Mouse (Mus musculus): ENCODE measurements around the gene Slc38a8. TPM values are rescaled to one million over a fixed set of nuclear protein-coding genes. Genes with fewer than 3 reads are reported as not detected.
A peak's percentile ranks its signal among the peaks of the same experiment; 100 is the strongest.

Slc38a8 gene
- polyA plus RNA-seq, 1 experiment from 2014 or later: not detected

DNA sequence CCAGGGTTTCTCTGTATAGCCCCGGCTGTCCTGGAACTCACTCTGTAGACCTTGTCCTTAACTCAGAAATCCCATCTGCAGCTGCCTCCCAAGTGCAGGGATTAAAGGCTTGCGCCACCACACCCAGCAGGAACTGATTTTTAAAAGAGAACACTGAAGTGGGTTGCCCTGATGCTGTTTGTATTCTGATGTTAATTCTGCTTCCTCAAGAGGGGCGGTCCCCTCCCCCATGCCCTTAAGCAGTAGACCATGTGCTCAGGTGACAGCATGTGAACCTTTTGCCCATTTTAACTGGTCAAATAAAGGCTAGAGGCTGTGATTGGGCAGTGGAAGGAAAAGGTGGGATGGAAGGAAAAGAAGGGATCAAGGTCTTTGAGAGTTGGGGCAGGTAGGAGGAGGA, 14.3 kb upstream of the Slc38a8 start:
- no peak overlapping the region for H3K4me2 ChIP-seq
- no peaks in the 10 kb centered on the region for H3K27me3 ChIP-seq
- H3K4me3 ChIP-seq: no peak overlapping the region
- H3K36me3 ChIP-seq (ENCODE audit: poor library complexity, severe bottlenecking): peaks cover 99% of the 10 kb centered on the region
- H3K27ac ChIP-seq: no peak overlapping the region
- WGBS: 36% methylated on average over 3 of the region's 3 CpGs
- peaks cover 9% of the 10 kb centered on the region for H3K4me1 ChIP-seq
- no peaks in the 10 kb centered on the region for H3K9me3 ChIP-seq (replicated peaks)
- no peak overlapping the region; the same call in 1 of the 2 replicates for H3K9ac ChIP-seq
- no peak for ATAC-seq

DNA sequence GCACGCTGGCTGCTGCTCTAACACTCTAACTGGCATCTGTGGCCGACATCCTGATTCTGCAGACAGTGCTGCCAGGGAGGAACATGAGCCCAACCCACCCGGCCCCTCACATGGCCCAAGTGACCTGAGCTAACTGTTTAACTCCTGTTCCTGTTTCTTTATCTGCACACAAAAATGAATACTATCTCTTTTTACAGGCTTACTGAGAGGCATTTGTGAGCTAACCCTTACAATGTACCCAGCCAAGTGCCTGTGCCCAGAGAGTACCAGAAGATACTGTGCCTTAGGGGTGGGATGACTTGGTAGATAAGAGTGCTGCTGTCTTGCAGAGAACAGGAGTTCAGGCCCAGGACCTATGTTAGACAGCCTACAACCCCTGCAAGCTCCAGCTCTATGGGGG, 13.4 kb upstream of the Slc38a8 start:
- Histone ChIP-seq H3K36me3 (ENCODE audit: poor library complexity, severe bottlenecking) (peaks cover 99% of the 10 kb centered on the region), H3K4me2 (no peak overlapping the region), H3K27ac (no peak overlapping the region), H3K4me3 (no peak overlapping the region), H3K9ac (no peak overlapping the region), H3K4me1 (peaks cover 9% of the 10 kb centered on the region), H3K9me3 (replicated peaks) (no peaks in the 10 kb centered on the region), H3K27me3 (no peaks in the 10 kb centered on the region)
- WGBS: 89% methylated on average over 3 of the region's 3 CpGs
- ATAC-seq: no peak

- Histone ChIP-seq H3K9me3 (replicated peaks) (no peaks in the 10 kb centered on the region), H3K36me3 (ENCODE audit: poor library complexity, severe bottlenecking) (peaks cover 99% of the 10 kb centered on the region)
These were observed 11.9 kb upstream of the Slc38a8 start for GRCm38 (mm10) chr8:119513405-119513804.

GRCm38 (mm10) chr8:119511722-119512121, 10.2 kb upstream of the Slc38a8 start:
- Histone ChIP-seq H3K36me3 (ENCODE audit: poor library complexity, severe bottlenecking) (peaks cover 97% of the 10 kb centered on the region), H3K4me1 (peaks cover 9% of the 10 kb centered on the region), H3K27ac (no peak overlapping the region), H3K4me2 (no peak overlapping the region), H3K9me3 (replicated peaks) (no peaks in the 10 kb centered on the region), H3K9ac (no peak overlapping the region), H3K4me3 (no peak overlapping the region), H3K27me3 (no peaks in the 10 kb centered on the region)
- ATAC-seq: no peak
- 92% methylated on average over 7 of the region's 7 CpGs for WGBS

More at GRCm38 (mm10) chr8:119513405-119513804, 11.9 kb upstream of the Slc38a8 start:
- Histone ChIP-seq H3K27me3 (no peaks in the 10 kb centered on the region), H3K4me1 (peaks cover 9% of the 10 kb centered on the region), H3K4me2 (no peak overlapping the region), H3K27ac (no peak overlapping the region), H3K9ac (no peak overlapping the region), H3K4me3 (no peak overlapping the region)
- WGBS: 88% methylated on average over 4 of the region's 4 CpGs
- ATAC-seq: no peak

- no peaks in the 10 kb centered on the region for H3K9me3 ChIP-seq (replicated peaks)
- WGBS: 83% methylated on average over 9 of the region's 9 CpGs
- H3K9ac ChIP-seq: no peak overlapping the region
- no peak overlapping the region for H3K4me3 ChIP-seq
- H3K27ac ChIP-seq: no peak overlapping the region
- no peaks in the 10 kb centered on the region for H3K27me3 ChIP-seq
- peaks cover 3% of the 10 kb centered on the region for H3K4me1 ChIP-seq
- no peak for ATAC-seq
- peaks cover 96% of the 10 kb centered on the region for H3K36me3 ChIP-seq (ENCODE audit: poor library complexity, severe bottlenecking)
- H3K4me2 ChIP-seq: no peak overlapping the region
These were observed 9.0 kb upstream of the Slc38a8 start for GRCm38 (mm10) chr8:119510471-119510870.

- 86% methylated on average over 8 of the region's 8 CpGs for WGBS
These were observed 4.6 kb upstream of the Slc38a8 start for GRCm38 (mm10) chr8:119506106-119506505.

GRCm38 (mm10) chr8:119505488-119505887, 4.0 kb upstream of the Slc38a8 start:
- Histone ChIP-seq H3K4me2 (no peak overlapping the region), H3K4me1 (peaks cover 28% of the 10 kb centered on the region), H3K27me3 (peaks cover 2% of the 10 kb centered on the region; the same call in 1 of the 2 replicates), H3K9me3 (replicated peaks) (no peaks in the 10 kb centered on the region), H3K36me3 (ENCODE audit: poor library complexity, severe bottlenecking) (peaks cover 47% of the 10 kb centered on the region), H3K27ac (no peak overlapping the region; the same call in 1 of the 2 replicates), H3K4me3 (no peak overlapping the region), H3K9ac (no peak overlapping the region)
- WGBS: 18% methylated on average over 9 of the region's 9 CpGs
- no peak for ATAC-seq

More at GRCm38 (mm10) chr8:119506106-119506505, 4.6 kb upstream of the Slc38a8 start:
- no peak overlapping the region for H3K27ac ChIP-seq
- peaks cover 53% of the 10 kb centered on the region for H3K36me3 ChIP-seq (ENCODE audit: poor library complexity, severe bottlenecking)
- no peak overlapping the region for H3K4me2 ChIP-seq
- H3K4me1 ChIP-seq: peaks cover 28% of the 10 kb centered on the region
- H3K9me3 ChIP-seq (replicated peaks): no peaks in the 10 kb centered on the region
- no peak for ATAC-seq
- H3K4me3 ChIP-seq: no peak overlapping the region
- H3K27me3 ChIP-seq: peaks cover 2% of the 10 kb centered on the region; the same call in 1 of the 2 replicates
- H3K9ac ChIP-seq: no peak overlapping the region

GRCm38 (mm10) chr8:119503191-119503767, 1.8 kb upstream of the Slc38a8 start:
- Histone ChIP-seq H3K27me3 (peaks cover 2% of the 10 kb centered on the region; the same call in 1 of the 2 replicates), H3K4me1 (peaks cover 28% of the 10 kb centered on the region), H3K27ac (no peak overlapping the region), H3K4me3 (no peak overlapping the region), H3K36me3 (ENCODE audit: poor library complexity, severe bottlenecking) (peaks cover 25% of the 10 kb centered on the region), H3K9ac (no peak overlapping the region), H3K9me3 (replicated peaks) (no peaks in the 10 kb centered on the region), H3K4me2 (no peak overlapping the region)
- 6% methylated on average over 10 of the region's 10 CpGs for WGBS
- peak; percentile 68; the same call in 1 of the 2 replicates for ATAC-seq

- H3K36me3 ChIP-seq (ENCODE audit: poor library complexity, severe bottlenecking): peaks cover 14% of the 10 kb centered on the region
- peaks cover 28% of the 10 kb centered on the region for H3K4me1 ChIP-seq
- peaks cover 2% of the 10 kb centered on the region; the same call in 1 of the 2 replicates for H3K27me3 ChIP-seq
- H3K4me2 ChIP-seq: no peak overlapping the region
- no peak overlapping the region for H3K9ac ChIP-seq
- no peak overlapping the region for H3K27ac ChIP-seq
- 51% methylated on average over 4 of the region's 4 CpGs for WGBS
- ATAC-seq: no peak
- no peaks in the 10 kb centered on the region for H3K9me3 ChIP-seq (replicated peaks)
- no peak overlapping the region for H3K4me3 ChIP-seq
These were observed 613 bp upstream of the Slc38a8 start for GRCm38 (mm10) chr8:119502111-119502510.

DNA sequence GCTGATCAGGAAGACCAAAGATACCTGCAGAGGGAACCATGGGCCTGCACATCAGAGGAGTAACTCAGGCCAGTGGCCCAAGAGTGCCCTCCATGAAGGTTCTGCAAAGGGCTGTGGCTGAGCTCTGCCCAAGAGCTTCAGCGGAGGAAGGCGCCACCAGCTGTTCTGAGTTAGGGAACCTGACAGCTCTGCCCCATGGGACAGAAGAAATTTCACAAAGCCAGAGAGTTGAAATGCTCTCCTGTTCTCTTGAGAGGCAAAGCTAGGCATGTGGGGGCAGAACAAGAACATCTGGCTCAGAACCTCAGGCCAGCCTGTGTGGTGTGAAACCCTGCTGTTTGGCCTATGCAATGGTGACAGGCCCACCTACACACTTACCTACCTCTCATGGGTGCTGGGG, 1.7 kb downstream of the Slc38a8 start:
- Histone ChIP-seq H3K27me3 (peaks cover 2% of the 10 kb centered on the region; the same call in 1 of the 2 replicates), H3K27ac (no peak overlapping the region), H3K36me3 (ENCODE audit: poor library complexity, severe bottlenecking) (no peaks in the 10 kb centered on the region), H3K4me1 (peaks cover 19% of the 10 kb centered on the region), H3K4me3 (no peak overlapping the region), H3K9me3 (replicated peaks) (no peaks in the 10 kb centered on the region), H3K9ac (no peak overlapping the region), H3K4me2 (no peak overlapping the region)
- no peak for ATAC-seq
- WGBS: 87% methylated on average over 2 of the region's 2 CpGs

DNA sequence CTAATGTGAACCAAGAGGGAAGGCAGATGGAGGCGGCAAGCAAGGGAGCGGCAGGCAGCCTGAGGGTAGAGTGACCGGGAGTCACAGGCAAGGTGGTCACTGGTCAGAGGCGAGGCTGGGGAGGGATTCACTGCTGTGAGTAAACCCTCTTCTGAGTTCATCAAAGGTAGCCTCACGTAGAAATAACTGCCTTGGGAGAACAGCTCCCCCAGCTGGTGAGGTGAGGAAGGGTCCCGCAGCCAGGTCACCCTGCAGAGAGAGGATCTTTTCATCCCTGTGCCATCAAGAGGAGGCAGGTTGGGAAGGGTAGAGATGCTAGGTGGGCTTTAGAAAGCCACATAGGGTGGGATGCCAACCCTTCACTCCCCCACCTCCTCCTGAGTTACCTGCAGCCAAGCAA, 4.7 kb downstream of the Slc38a8 start:
- no peak overlapping the region for H3K27ac ChIP-seq
- no peak overlapping the region for H3K4me2 ChIP-seq
- H3K4me3 ChIP-seq: no peak overlapping the region
- H3K9ac ChIP-seq: no peak overlapping the region
- no peaks in the 10 kb centered on the region for H3K36me3 ChIP-seq (ENCODE audit: poor library complexity, severe bottlenecking)
- H3K27me3 ChIP-seq: peaks cover 2% of the 10 kb centered on the region; the same call in 1 of the 2 replicates
- H3K9me3 ChIP-seq (replicated peaks): no peaks in the 10 kb centered on the region
- no peaks in the 10 kb centered on the region for H3K4me1 ChIP-seq
- WGBS: 27% methylated on average over 6 of the region's 6 CpGs
- ATAC-seq: no peak

GRCm38 (mm10) chr8:119487093-119487492, 14.4 kb downstream of the Slc38a8 start:
- no peak overlapping the region for H3K4me2 ChIP-seq
- H3K4me1 ChIP-seq: peaks cover 5% of the 10 kb centered on the region; the same call in 1 of the 2 replicates
- H3K27me3 ChIP-seq: 0 out of 2 replicates have a peak, but pooled peaks cover 12% of the 10 kb centered on the region
- WGBS: 79% methylated on average over 7 of the region's 7 CpGs
- no peaks in the 10 kb centered on the region for H3K36me3 ChIP-seq (ENCODE audit: poor library complexity, severe bottlenecking)
- no peak overlapping the region for H3K4me3 ChIP-seq
- H3K9me3 ChIP-seq (replicated peaks): no peaks in the 10 kb centered on the region
- ATAC-seq: no peak
- no peak overlapping the region for H3K27ac ChIP-seq
- H3K9ac ChIP-seq: no peak overlapping the region

Measured in forebrain, embryonic 13.5 days (tissue).